Mouse (Mus musculus): ENCODE results near the gene Cln6.

- no peak for TF ChIP-seq CTCF (IDR thresholded peaks at IDR 0.05; ENCODE audit: borderline replicate concordance, insufficient read depth, low read length)
- TF ChIP-seq POLR2A (IDR thresholded peaks at IDR 0.05; ENCODE audit: low read depth, low read length), result no peak
Observed at GRCm38 (mm10) chr9:62827939-62828652, 10.5 kb upstream of the Cln6 start.
